Mouse (Mus musculus) Patski (cell line): ENCODE results near the gene Sbno1. TPM values are rescaled to one million over a fixed set of nuclear protein-coding genes. Genes with fewer than 3 reads are reported as not detected.
"Not testable (repeated sequence)": the region's sequence is repeated elsewhere in the genome, so short reads cannot be mapped to it uniquely, and the experiment has no call there.

ENCODE experiments used
- ATAC-seq: fragments of 100-300 bp; one replicate; pipeline ENCODE4 v1.8.0; 2021
- CTCF ChIA-PET: fragments of 350-600 bp; sonication (Branson Sonifier 250); formaldehyde crosslinking; loops from one replicate; lab custom pipeline; 2022; ENCODE audit warnings: inconsistent platforms; lab: Charles Lee
- POLR2A ChIA-PET: fragments of 350-600 bp; sonication (Branson Sonifier 250); formaldehyde crosslinking; loops from one replicate; lab custom pipeline; 2022; ENCODE audit warnings: antibody characterized with exemption, inconsistent platforms; lab: Charles Lee
- DNase-seq: peaks from one replicate; pipeline ENCODE4 v3.0.0-alpha.2; 2011; ENCODE audit warnings: low read depth, low spot score
- H3K27me3 ChIP-seq: fragments of 371-371 bp; one replicate; pipeline ENCODE4 v1.5.1; 2021
- CTCF ChIP-seq: fragments of 100-300 bp; IDR thresholded peaks from one replicate; pipeline ENCODE4 v1.5.1; 2021
- in situ Hi-C: fragments of 300-500 bp; cut with MboI; formaldehyde crosslinking; loops from 3 replicates; pipeline ENCODE4 v1.11.1; 2018; ENCODE audit warnings: low pct_unique_long_range_greater_than_20kb, mixed read lengths
- polyA plus RNA-seq: library from polyadenylated mRNA; unstranded; gene quantifications from one replicate; pipeline ENCODE4 v1.2.3, GENCODE M21; 2021

The Sbno1 gene
- polyA plus RNA-seq, result 59.0 TPM

GRCm38 (mm10) chr5:124425412-124426259 is at the start of gene Sbno1:
Sbno1 (minus strand) TSS chr5:124426001.
- in situ Hi-C loops, result loop anchor here (25.0 kb wide), 1 partner anchor 437 kb away; the partner anchor contains the start of genes Ccdc92 and Zfp664
- H3K27me3 ChIP-seq, result no peaks in the 10 kb centered on the region
- CTCF ChIA-PET, result interaction anchor here (1.7 to 2.4 kb wide), 2 partner anchors 12 to 113 kb away, joined by 5 to 10 read pairs; no protein-coding TSS in a partner anchor
- TF ChIP-seq CTCF, result no peak
- peak; percentile 88 for DNase-seq
- peak; percentile 59 for ATAC-seq
- POLR2A ChIA-PET, result interaction anchor here (1.5 kb wide), 1 partner anchor 106 kb away, joined by 3 read pairs; no protein-coding TSS in a partner anchor

GRCm38 (mm10) chr5:124470591-124471171 is 44.9 kb upstream of the Sbno1 start:
- ChIA-PET POLR2A (interaction anchor here (0.8 to 1.2 kb wide), 2 partner anchors 24 to 27 kb away, joined by 3 to 5 read pairs; no protein-coding TSS in a partner anchor), CTCF (interaction anchor here (0.8 kb wide), 1 partner anchor 9 kb away, joined by 3 read pairs; no protein-coding TSS in a partner anchor)
- peak; percentile 21 for ATAC-seq
- no peaks in the 10 kb centered on the region for H3K27me3 ChIP-seq
- in situ Hi-C loops, result no loop called here
- DNase-seq, result no peak
- no peak for TF ChIP-seq CTCF

- H3K27me3 ChIP-seq, result no peaks in the 10 kb centered on the region
- DNase-seq, result no peak
- in situ Hi-C loops, result no loop called here
- CTCF ChIA-PET, result no interaction called here
- POLR2A ChIA-PET, result no interaction called here
- no peak for ATAC-seq
- no peak for TF ChIP-seq CTCF
Measured at GRCm38 (mm10) chr5:124469486-124469885, 43.7 kb upstream of the Sbno1 start.

- no peaks in the 10 kb centered on the region for H3K27me3 ChIP-seq
- ChIA-PET POLR2A (no interaction called here), CTCF (no interaction called here)
- no peak for TF ChIP-seq CTCF
- in situ Hi-C loops, result no loop called here
- ATAC-seq, result no peak
- DNase-seq, result no peak
Measured at GRCm38 (mm10) chr5:124468365-124468764, 42.6 kb upstream of the Sbno1 start.

- no peak for TF ChIP-seq CTCF
- in situ Hi-C loops, result no loop called here
- ATAC-seq (no peak), DNase-seq (no peak)
- POLR2A ChIA-PET, result no interaction called here
- CTCF ChIA-PET, result no interaction called here
- no peaks in the 10 kb centered on the region for H3K27me3 ChIP-seq
Measured at GRCm38 (mm10) chr5:124467766-124468165, 42.0 kb upstream of the Sbno1 start.

- no peak for ATAC-seq
- in situ Hi-C loops, result no loop called here
- no peak for DNase-seq
- TF ChIP-seq CTCF, result no peak
- no peaks in the 10 kb centered on the region for H3K27me3 ChIP-seq
- ChIA-PET CTCF (interaction anchor here (1.2 to 1.6 kb wide), 3 partner anchors 9 to 93 kb away, joined by 3 to 5 read pairs (median 5); no protein-coding TSS in a partner anchor), POLR2A (interaction anchor here (0.7 to 1.9 kb wide), 2 partner anchors 13 to 17 kb away, joined by 3 to 8 read pairs; partner anchors contain the start of gene Rilpl2)
Measured at GRCm38 (mm10) chr5:124464905-124465304, 39.1 kb upstream of the Sbno1 start.

GRCm38 (mm10) chr5:124463462-124463861 is 37.7 kb upstream of the Sbno1 start:
- CTCF ChIA-PET, result no interaction called here
- no peak for ATAC-seq

GRCm38 (mm10) chr5:124462297-124463025 is 36.7 kb upstream of the Sbno1 start:
- CTCF ChIA-PET, result no interaction called here
- POLR2A ChIA-PET, result no interaction called here

More at GRCm38 (mm10) chr5:124463462-124463861, 37.7 kb upstream of the Sbno1 start:
- no peak for TF ChIP-seq CTCF
- in situ Hi-C loops, result no loop called here
- no peaks in the 10 kb centered on the region for H3K27me3 ChIP-seq
- no peak for DNase-seq
- POLR2A ChIA-PET, result interaction anchor here (0.8 kb wide), 1 partner anchor 9 kb away, joined by 3 read pairs; no protein-coding TSS in a partner anchor

GRCm38 (mm10) chr5:124460922-124461321 is 35.1 kb upstream of the Sbno1 start:
- H3K27me3 ChIP-seq, POLR2A ChIA-PET, in situ Hi-C loops, CTCF ChIA-PET, DNase-seq, ATAC-seq: not testable (repeated sequence)

More at GRCm38 (mm10) chr5:124462297-124463025, 36.7 kb upstream of the Sbno1 start:
- DNase-seq (no peak), ATAC-seq (no peak)
- H3K27me3 ChIP-seq, result no peaks in the 10 kb centered on the region
- in situ Hi-C loops, result no loop called here
- no peak for TF ChIP-seq CTCF

- in situ Hi-C loops, result no loop called here
- ChIA-PET POLR2A (no interaction called here), CTCF (interaction anchor here (0.9 to 1.9 kb wide), 4 partner anchors 9 to 82 kb away, joined by 3 to 8 read pairs (median 4); no protein-coding TSS in a partner anchor)
- no peak for TF ChIP-seq CTCF
- H3K27me3 ChIP-seq, result no peaks in the 10 kb centered on the region
- no peak for DNase-seq
- ATAC-seq, result no peak
Measured at GRCm38 (mm10) chr5:124456762-124457161, 31.0 kb upstream of the Sbno1 start.
